Mouse (Mus musculus) mesoderm, embryonic 11.5 days (tissue): Measurements from ENCODE around the gene Hcn3.

Source experiments
- DNase-seq: peaks from one replicate; pipeline ENCODE4 v3.0.0-alpha.2; 2012; ENCODE audit warnings: low read depth, low spot score

Gene Hcn3

DNA sequence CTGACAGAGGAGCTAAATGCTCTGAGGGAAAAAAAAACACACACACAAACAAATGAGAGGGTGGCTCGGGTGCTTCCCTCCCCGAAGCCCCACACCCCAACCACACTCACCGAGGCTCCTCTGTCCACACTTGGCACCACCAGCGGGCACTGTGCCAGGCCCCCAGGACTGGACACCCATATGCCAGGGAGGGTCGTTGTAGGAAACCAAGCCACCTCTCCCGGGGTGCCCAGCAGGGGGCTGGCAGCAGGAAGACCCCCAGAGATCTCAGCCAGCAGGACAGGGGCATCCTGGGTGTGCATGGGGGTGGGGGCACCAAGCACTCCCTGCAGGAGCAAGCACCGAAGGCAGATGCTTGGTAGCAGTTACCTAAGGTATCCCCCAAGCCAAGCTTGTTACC, 59.2 kb downstream of the Hcn3 start, which contains the start of gene Gm43738:
Gene Gm43738, minus strand, starts transcription at position 289 of the 400 bp plus-strand sequence.
- DNase-seq, result no peak
